Mouse (Mus musculus): Measurements from ENCODE around the gene Tra2a. TPM values are rescaled to one million over a fixed set of nuclear protein-coding genes. Genes with fewer than 3 reads are reported as not detected.

The Tra2a gene
- polyA plus RNA-seq, 1 experiment: 26.5 TPM

DNA sequence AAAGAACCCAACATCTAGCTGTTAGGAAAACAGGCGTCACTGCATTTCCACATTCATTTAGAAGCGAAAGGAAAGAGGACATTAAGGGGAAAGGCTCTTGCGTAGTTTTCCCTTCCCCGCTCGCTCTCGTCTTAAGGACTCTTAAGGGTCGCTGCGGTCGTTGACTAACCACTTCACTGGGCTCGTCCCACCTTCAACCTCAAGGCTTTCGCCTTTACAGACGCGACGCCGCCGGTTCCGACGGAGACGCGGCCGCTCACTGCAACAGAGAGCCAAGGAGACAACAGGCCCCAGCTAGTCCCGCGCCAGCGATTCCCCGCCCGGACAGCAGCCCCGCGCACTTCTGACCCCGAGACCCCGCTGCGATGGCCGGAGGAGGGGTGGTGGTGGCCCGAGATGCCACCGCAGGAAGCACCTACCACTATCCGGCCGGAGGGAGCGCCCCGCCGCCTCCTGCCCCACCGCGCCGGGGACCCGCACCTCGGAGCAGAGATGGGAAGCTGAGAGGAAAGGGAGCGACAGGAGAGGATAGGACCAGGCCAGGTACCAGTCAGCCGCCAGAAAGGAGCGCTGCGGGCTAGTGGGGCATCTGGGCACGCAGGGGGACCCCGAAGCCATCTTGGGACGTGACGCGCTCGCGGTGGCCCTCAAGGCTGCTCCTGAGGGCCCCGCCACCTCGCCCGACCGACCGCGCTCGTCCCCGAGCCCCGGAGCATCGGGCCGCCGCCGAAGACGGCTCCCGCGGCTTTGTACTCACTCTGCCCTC lies 569 bp downstream of the Tra2a start:
- Histone ChIP-seq H3K4me3 (peak overlapping the region; percentile 95), H3K27me3 (ENCODE audit: control insufficient read depth, insufficient read depth, insufficient read length) (no peaks in the 10 kb centered on the region), H3K36me3 (ENCODE audit: control insufficient read depth, insufficient read depth) (no peaks in the 10 kb centered on the region), H3K79me2 (ENCODE audit: control insufficient read depth, insufficient read depth) (peaks cover 52% of the 10 kb centered on the region), H3K4me2 (ENCODE audit: low read depth) (peak overlapping the region; percentile 96), H3ac (ENCODE audit: control insufficient read depth, insufficient read length) (peak overlapping the region; percentile 59)
- TF ChIP-seq E2F4 (IDR thresholded peaks at IDR 0.05; ENCODE audit: insufficient read depth): no peak
- no peak for TF ChIP-seq USF1 (IDR thresholded peaks at IDR 0.05; ENCODE audit: low read depth)
- TF ChIP-seq MYOD1 (IDR thresholded peaks at IDR 0.05; ENCODE audit: control insufficient read depth in 1 of 3, insufficient read length in 2 of 3, low read depth in 2 of 3): no peak
- TF ChIP-seq REST (IDR thresholded peaks at IDR 0.05; ENCODE audit: insufficient read depth, insufficient read length): no peak
- TF ChIP-seq TCF12 (IDR thresholded peaks at IDR 0.05; ENCODE audit: insufficient read depth, poor library complexity, severe bottlenecking): no peak
- TF ChIP-seq MAX (IDR thresholded peaks at IDR 0.05; ENCODE audit: low read depth): no peak
- TF ChIP-seq POLR2A (IDR thresholded peaks at IDR 0.05; ENCODE audit: insufficient read length, low read depth): no peak
- TF ChIP-seq POLR2AphosphoS2 (IDR thresholded peaks at IDR 0.05; ENCODE audit: insufficient read length, low read depth): no peak
- TF ChIP-seq TCF3 (IDR thresholded peaks at IDR 0.05; ENCODE audit: insufficient read length, low read depth): no peak
- no peak for TF ChIP-seq SRF (IDR thresholded peaks at IDR 0.05; ENCODE audit: control insufficient read depth, insufficient read length, low read depth)
- TF ChIP-seq CEBPB (IDR thresholded peaks at IDR 0.05; ENCODE audit: insufficient read depth, poor library complexity, severe bottlenecking): no peak
- TF ChIP-seq MYOG (IDR thresholded peaks at IDR 0.05; ENCODE audit: control insufficient read depth in 1 of 3, insufficient read depth in 1 of 3, insufficient read length in 2 of 3, low read depth in 2 of 3): no peak

DNA sequence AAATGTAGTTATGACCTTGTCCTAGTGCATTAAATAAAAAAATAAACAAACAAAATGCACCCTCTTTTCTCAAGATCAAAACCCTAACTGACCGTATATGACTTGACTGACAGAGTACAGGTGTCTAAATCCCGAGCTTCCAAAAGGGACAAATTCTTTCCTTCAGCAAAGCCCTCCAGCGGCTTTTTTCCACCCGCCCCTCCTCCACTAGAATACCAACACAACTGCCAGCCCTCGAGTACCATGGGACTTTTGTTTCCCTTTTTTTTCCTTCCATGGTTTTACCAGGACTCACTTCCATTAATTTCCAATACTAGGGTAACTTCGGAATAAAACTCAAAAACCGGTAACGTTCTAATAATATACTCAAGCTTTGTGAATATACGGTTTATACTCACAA lies 1.4 kb downstream of the Tra2a start:
- TF ChIP-seq E2F4 (IDR thresholded peaks at IDR 0.05; ENCODE audit: insufficient read depth) (no peak), TCF12 (IDR thresholded peaks at IDR 0.05; ENCODE audit: insufficient read depth, poor library complexity, severe bottlenecking) (no peak), REST (IDR thresholded peaks at IDR 0.05; ENCODE audit: insufficient read depth, insufficient read length) (no peak), MAX (IDR thresholded peaks at IDR 0.05; ENCODE audit: low read depth) (no peak), TCF3 (IDR thresholded peaks at IDR 0.05; ENCODE audit: insufficient read length, low read depth) (no peak), MYOG (IDR thresholded peaks at IDR 0.05; ENCODE audit: control insufficient read depth in 1 of 3, insufficient read depth in 1 of 3, insufficient read length in 2 of 3, low read depth in 2 of 3) (no peak), SRF (IDR thresholded peaks at IDR 0.05; ENCODE audit: control insufficient read depth, insufficient read length, low read depth) (no peak), POLR2A (IDR thresholded peaks at IDR 0.05; ENCODE audit: insufficient read length, low read depth) (no peak), CEBPB (IDR thresholded peaks at IDR 0.05; ENCODE audit: insufficient read depth, poor library complexity, severe bottlenecking) (no peak), MYOD1 (IDR thresholded peaks at IDR 0.05; ENCODE audit: control insufficient read depth in 1 of 3, insufficient read length in 2 of 3, low read depth in 2 of 3) (no peak), USF1 (IDR thresholded peaks at IDR 0.05; ENCODE audit: low read depth) (no peak), POLR2AphosphoS2 (IDR thresholded peaks at IDR 0.05; ENCODE audit: insufficient read length, low read depth) (no peak)
- Histone ChIP-seq H3K79me2 (ENCODE audit: control insufficient read depth, insufficient read depth) (peaks cover 61% of the 10 kb centered on the region), H3K27me3 (ENCODE audit: control insufficient read depth, insufficient read depth, insufficient read length) (no peaks in the 10 kb centered on the region), H3K36me3 (ENCODE audit: control insufficient read depth, insufficient read depth) (no peaks in the 10 kb centered on the region), H3K4me2 (ENCODE audit: low read depth) (peak overlapping the region; percentile 96), H3ac (ENCODE audit: control insufficient read depth, insufficient read length) (no peak overlapping the region), H3K4me3 (peak overlapping the region; percentile 95)

DNA sequence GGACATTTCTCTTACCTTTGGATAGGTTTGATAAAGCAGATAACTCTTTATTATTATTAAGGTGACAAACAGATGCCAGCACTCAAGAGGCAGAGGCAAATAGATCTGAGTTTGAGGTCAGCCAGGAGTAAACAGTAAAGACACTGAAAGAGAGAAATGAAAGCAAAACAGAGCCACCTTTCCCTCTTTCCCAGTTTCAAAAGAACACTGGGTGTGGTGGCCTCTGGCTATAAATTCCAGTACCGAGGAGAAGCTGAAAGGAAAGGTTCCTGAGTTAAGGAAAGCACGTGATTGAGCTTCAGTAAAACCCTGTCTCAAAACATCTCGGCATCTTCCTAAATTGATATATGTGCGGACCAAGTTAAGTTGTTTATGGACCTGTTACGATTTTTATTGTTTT lies 4.1 kb downstream of the Tra2a start:
- Histone ChIP-seq H3ac (ENCODE audit: control insufficient read depth, insufficient read length) (no peak overlapping the region), H3K4me2 (ENCODE audit: low read depth) (no peak overlapping the region), H3K27me3 (ENCODE audit: control insufficient read depth, insufficient read depth, insufficient read length) (no peaks in the 10 kb centered on the region), H3K36me3 (ENCODE audit: control insufficient read depth, insufficient read depth) (no peaks in the 10 kb centered on the region), H3K4me3 (no peak overlapping the region), H3K79me2 (ENCODE audit: control insufficient read depth, insufficient read depth) (peaks cover 88% of the 10 kb centered on the region)
- TF ChIP-seq E2F4 (IDR thresholded peaks at IDR 0.05; ENCODE audit: insufficient read depth): no peak
- no peak for TF ChIP-seq CEBPB (IDR thresholded peaks at IDR 0.05; ENCODE audit: insufficient read depth, poor library complexity, severe bottlenecking)
- no peak for TF ChIP-seq POLR2A (IDR thresholded peaks at IDR 0.05; ENCODE audit: insufficient read length, low read depth)
- TF ChIP-seq MYOD1 (IDR thresholded peaks at IDR 0.05; ENCODE audit: control insufficient read depth in 1 of 3, insufficient read length in 2 of 3, low read depth in 2 of 3): no peak
- no peak for TF ChIP-seq MYOG (IDR thresholded peaks at IDR 0.05; ENCODE audit: control insufficient read depth in 1 of 3, insufficient read depth in 1 of 3, insufficient read length in 2 of 3, low read depth in 2 of 3)
- no peak for TF ChIP-seq SRF (IDR thresholded peaks at IDR 0.05; ENCODE audit: control insufficient read depth, insufficient read length, low read depth)
- TF ChIP-seq REST (IDR thresholded peaks at IDR 0.05; ENCODE audit: insufficient read depth, insufficient read length): no peak
- TF ChIP-seq MAX (IDR thresholded peaks at IDR 0.05; ENCODE audit: low read depth): no peak
- TF ChIP-seq TCF3 (IDR thresholded peaks at IDR 0.05; ENCODE audit: insufficient read length, low read depth): no peak
- TF ChIP-seq POLR2AphosphoS2 (IDR thresholded peaks at IDR 0.05; ENCODE audit: insufficient read length, low read depth): no peak
- TF ChIP-seq TCF12 (IDR thresholded peaks at IDR 0.05; ENCODE audit: insufficient read depth, poor library complexity, severe bottlenecking): no peak
- TF ChIP-seq USF1 (IDR thresholded peaks at IDR 0.05; ENCODE audit: low read depth): no peak

DNA sequence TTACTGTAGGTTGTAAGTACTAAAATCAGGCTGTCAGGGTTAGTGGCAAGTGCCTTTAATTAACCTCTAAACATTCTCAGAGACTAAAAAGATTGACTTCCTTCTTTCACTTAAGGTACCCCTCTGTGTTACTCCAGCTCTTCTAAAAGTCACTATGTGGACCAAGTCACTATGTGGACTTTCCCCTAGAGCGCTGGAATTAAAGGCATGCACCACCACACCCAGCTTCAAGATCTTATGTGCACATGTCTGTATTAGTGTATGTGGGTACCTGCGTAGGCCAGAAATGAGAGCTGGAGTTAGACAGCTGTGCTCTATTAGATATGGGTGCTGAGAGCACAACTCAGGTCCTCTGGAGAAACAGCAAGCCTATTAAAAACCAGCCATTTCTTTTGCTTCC lies 6.0 kb downstream of the Tra2a start:
- H3K27me3 ChIP-seq (ENCODE audit: control insufficient read depth, insufficient read depth, insufficient read length): no peaks in the 10 kb centered on the region
- peaks cover 100% of the 10 kb centered on the region for H3K79me2 ChIP-seq (ENCODE audit: control insufficient read depth, insufficient read depth)
- no peak overlapping the region for H3ac ChIP-seq (ENCODE audit: control insufficient read depth, insufficient read length)
- no peak for TF ChIP-seq CEBPB (IDR thresholded peaks at IDR 0.05; ENCODE audit: insufficient read depth, poor library complexity, severe bottlenecking)
- no peaks in the 10 kb centered on the region for H3K36me3 ChIP-seq (ENCODE audit: control insufficient read depth, insufficient read depth)
- H3K4me2 ChIP-seq (ENCODE audit: low read depth): no peak overlapping the region
- no peak overlapping the region for H3K4me3 ChIP-seq
